Mouse (Mus musculus) cerebellum, adult 2 months (tissue): ENCODE data around the gene Rbms3.

ENCODE experiments used
- CTCF ChIP-seq: fragments of 200-500 bp; IDR thresholded peaks from 2 replicates; pipeline ENCODE4 v1.5.1; 2011; ENCODE audit warnings: low read depth, mild to moderate bottlenecking, control low read depth, low read length, moderate library complexity, borderline replicate concordance; ENCODE audit not compliant: insufficient read depth
- POLR2A ChIP-seq: fragments of 200-500 bp; IDR thresholded peaks from 2 replicates; pipeline ENCODE4 v1.6.1; 2011; ENCODE audit warnings: low read length, control low read depth, borderline replicate concordance; ENCODE audit not compliant: insufficient read depth

DNA sequence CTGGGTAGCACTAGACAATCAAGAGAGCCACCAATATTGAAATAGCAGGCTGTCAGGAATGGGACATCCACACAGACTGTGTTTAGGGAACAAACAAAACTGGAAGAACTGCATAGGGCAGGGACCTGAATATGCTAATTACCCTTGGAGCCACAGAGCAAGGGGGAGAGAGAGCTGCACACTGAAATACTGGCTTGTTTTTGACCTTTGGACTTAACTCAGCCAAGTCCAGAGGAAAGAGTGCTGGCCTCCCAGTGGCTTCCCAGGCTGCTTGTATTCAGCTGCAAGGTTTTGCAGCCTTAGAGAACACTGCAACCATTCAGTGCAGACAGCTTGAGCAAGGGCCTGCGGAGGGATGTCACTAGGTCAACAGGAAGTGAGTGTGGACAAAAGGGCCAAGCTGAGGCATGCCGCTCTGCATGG, 611.0 kb downstream of the Rbms3 start:
- TF ChIP-seq CTCF (no peak), POLR2A (no peak)
